Mouse (Mus musculus): ENCODE results near the gene Dmrtc1a. TPM values are rescaled to one million over a fixed set of nuclear protein-coding genes. Genes with fewer than 3 reads are reported as not detected.

Gene Dmrtc1a
- polyA plus RNA-seq, 1 experiment from 2014 or later, result 1.3 TPM

Other genes starting within 250 kb of the Dmrtc1a start
- gene Gm3880, start 221.7 kb downstream of the Dmrtc1a start, polyA plus RNA-seq (2015; fragmentation: Nextera tagmentation; extraction: Ambion mirVana), result not detected in 2 replicates
- not detected in 2 replicates for gene Gm9112, start 201.1 kb downstream of the Dmrtc1a start, polyA plus RNA-seq (2015; fragmentation: Nextera tagmentation; extraction: Ambion mirVana)
- gene Dmrtc1b, start 200.8 kb downstream of the Dmrtc1a start, polyA plus RNA-seq (2015; fragmentation: Nextera tagmentation; extraction: Ambion mirVana), result not detected in 2 replicates
- gene Dmrtc1c1, start 105.7 kb downstream of the Dmrtc1a start, polyA plus RNA-seq (2015; fragmentation: Nextera tagmentation; extraction: Ambion mirVana), result not detected in 2 replicates
- gene Dmrtc1c2, start 54.1 kb downstream of the Dmrtc1a start, polyA plus RNA-seq (2015; fragmentation: Nextera tagmentation; extraction: Ambion mirVana), result not detected in 2 replicates
- gene 1700031F05Rik, start 40.7 kb downstream of the Dmrtc1a start, polyA plus RNA-seq (2015; fragmentation: Nextera tagmentation; extraction: Ambion mirVana), result not detected in 2 replicates
- gene 1700011M02Rik, start 218 bp upstream of the Dmrtc1a start, polyA plus RNA-seq (2015; fragmentation: Nextera tagmentation; extraction: Ambion mirVana), result not detected in 2 replicates
- not detected in 2 replicates for gene 1700018G05Rik, start 19.7 kb upstream of the Dmrtc1a start, polyA plus RNA-seq (2015; fragmentation: Nextera tagmentation; extraction: Ambion mirVana)

Data from embryonic facial prominence, embryonic 13.5 days (tissue).